Mouse (Mus musculus) CH12.LX (cell line): Measurements from ENCODE around the gene Ccdc63. TPM values are rescaled to one million over a fixed set of nuclear protein-coding genes. Genes with fewer than 3 reads are reported as not detected.

Experiments
- DNase-seq: peaks from one replicate; pipeline ENCODE4 v3.0.0-alpha.2; 2013; ENCODE audit errors: extremely low read depth
- H3K27ac ChIP-seq: 2 replicates; pipeline ENCODE4 v1.5.1; 2012; ENCODE audit warnings: low read depth, mild to moderate bottlenecking, control low read depth, moderate library complexity; ENCODE audit not compliant: insufficient read depth
- H3K27me3 ChIP-seq: replicated peaks from 2 replicates; pipeline ENCODE3; 2012; ENCODE audit warnings: inconsistent platforms
- H3K36me3 ChIP-seq, 2 experiments: replicated peaks in 1 of 2; 2 replicates each; pipeline versions ENCODE3 to v1.6.1; 2012; ENCODE audit warnings: inconsistent platforms in 1 of 2, low read length in 1 of 2, mild to moderate bottlenecking in 1 of 2, mixed read lengths in 1 of 2, moderate library complexity in 1 of 2; ENCODE audit not compliant: control insufficient read depth in 1 of 2, insufficient read depth in 1 of 2
- H3K4me1 ChIP-seq, 2 experiments: 2 replicates each; pipeline ENCODE4 v1.6.1; 2012; ENCODE audit warnings: inconsistent platforms in 1 of 2, moderate library complexity in 1 of 2; ENCODE audit not compliant: insufficient read depth in 2 of 2, control insufficient read depth in 1 of 2
- H3K4me2 ChIP-seq: 2 replicates; pipeline ENCODE4 v1.6.1; 2012; ENCODE audit warnings: low read depth, mild to moderate bottlenecking, control low read depth; ENCODE audit not compliant: poor library complexity, insufficient read depth, severe bottlenecking
- H3K4me3 ChIP-seq, 3 experiments: fragments of 150-350 bp in 1 of 3; sonication (generic) in 1 of 3; replicated peaks in 1 of 3; 2 replicates each; pipeline versions ENCODE3 to v1.5.1; 2011 to 2012; ENCODE audit warnings: low read depth in 2 of 3, low read length in 2 of 3, mild to moderate bottlenecking in 2 of 3, moderate library complexity in 2 of 3, control low read depth in 1 of 3, improper control_type of control experiment in 1 of 3, inconsistent platforms in 1 of 3, mixed read lengths in 1 of 3; ENCODE audit not compliant: poor library complexity in 1 of 3
- H3K79me2 ChIP-seq: replicated peaks from 2 replicates; pipeline ENCODE4 v1.6.1; 2012; ENCODE audit warnings: mild to moderate bottlenecking, moderate library complexity; ENCODE audit not compliant: control insufficient read depth, poor library complexity, insufficient read depth, severe bottlenecking; ENCODE audit errors: extremely low read depth
- H3K9ac ChIP-seq: 2 replicates; pipeline ENCODE4 v1.6.1; 2012; ENCODE audit warnings: low read depth, mild to moderate bottlenecking, control low read depth, moderate library complexity; ENCODE audit not compliant: insufficient read depth
- H3K9me3 ChIP-seq: replicated peaks from 2 replicates; pipeline ENCODE3; 2012; ENCODE audit warnings: low read length, inconsistent platforms, mixed read lengths
- CHD1 ChIP-seq: IDR thresholded peaks from 2 replicates; pipeline ENCODE4 v1.6.1; 2012; ENCODE audit warnings: low read depth, low read length, improper control_type of control experiment, inconsistent platforms
- CHD2 ChIP-seq: IDR thresholded peaks from 2 replicates; pipeline ENCODE4 v1.6.1; 2011; ENCODE audit warnings: low read length, improper control_type of control experiment
- CTCF ChIP-seq, 2 experiments: IDR thresholded peaks in 1 of 2; conservative IDR thresholded peaks in 1 of 2; 2 replicates each; pipeline ENCODE4 v1.5.1; 2011 to 2012; ENCODE audit warnings: low read depth in 2 of 2, low read length in 2 of 2, improper control_type of control experiment in 1 of 2, inconsistent platforms in 1 of 2, mild to moderate bottlenecking in 1 of 2, moderate library complexity in 1 of 2
- EP300 ChIP-seq: IDR thresholded peaks from 2 replicates; pipeline ENCODE4 v1.6.1; 2011; ENCODE audit warnings: low read length, improper control_type of control experiment
- ETS1 ChIP-seq: conservative IDR thresholded peaks from 2 replicates; pipeline ENCODE4 v1.6.1; 2012; ENCODE audit warnings: low read depth, mild to moderate bottlenecking, inconsistent platforms, low read length, improper control_type of control experiment, moderate library complexity
- HCFC1 ChIP-seq: IDR thresholded peaks from 2 replicates; pipeline ENCODE4 v1.6.1; 2012; ENCODE audit warnings: low read depth, mild to moderate bottlenecking, inconsistent platforms, low read length, improper control_type of control experiment
- IRF4 ChIP-seq: IDR thresholded peaks from 2 replicates; pipeline ENCODE4 v1.6.1; 2014; ENCODE audit warnings: low read depth, mild to moderate bottlenecking, inconsistent platforms, low read length, improper control_type of control experiment
- JUN ChIP-seq: IDR thresholded peaks from 2 replicates; pipeline ENCODE4 v1.6.1; 2011; ENCODE audit warnings: low read depth, mild to moderate bottlenecking, low read length, improper control_type of control experiment, moderate library complexity; ENCODE audit not compliant: insufficient read depth
- MAZ ChIP-seq: IDR thresholded peaks from 2 replicates; pipeline ENCODE4 v1.6.1; 2012; ENCODE audit warnings: low read depth, mild to moderate bottlenecking, inconsistent platforms, low read length, improper control_type of control experiment, moderate library complexity
- MEF2A ChIP-seq: IDR thresholded peaks from 2 replicates; pipeline ENCODE4 v1.6.1; 2014; ENCODE audit warnings: low read depth, mild to moderate bottlenecking, inconsistent platforms, low read length, improper control_type of control experiment, borderline replicate concordance
- MXI1 ChIP-seq: IDR thresholded peaks from 2 replicates; pipeline ENCODE4 v1.6.1; 2011; ENCODE audit warnings: mild to moderate bottlenecking, low read depth, low read length, improper control_type of control experiment
- NELFE ChIP-seq: IDR thresholded peaks from 2 replicates; pipeline ENCODE4 v1.6.1; 2011; ENCODE audit warnings: low read depth, low read length, improper control_type of control experiment
- PAX5 ChIP-seq: IDR thresholded peaks from 2 replicates; pipeline ENCODE4 v1.6.1; 2012; ENCODE audit warnings: low read length, inconsistent platforms, mixed read lengths
- POLR2AphosphoS2 ChIP-seq: IDR thresholded peaks from 2 replicates; pipeline ENCODE4 v1.6.1; 2011; ENCODE audit warnings: low read depth, low read length, improper control_type of control experiment
- RAD21 ChIP-seq: IDR thresholded peaks from 2 replicates; pipeline ENCODE4 v1.6.1; 2011; ENCODE audit warnings: low read depth, mild to moderate bottlenecking, low read length, improper control_type of control experiment, moderate library complexity
- SIN3A ChIP-seq: IDR thresholded peaks from 2 replicates; pipeline ENCODE4 v1.6.1; 2012; ENCODE audit warnings: low read length, improper control_type of control experiment, inconsistent platforms
- SMC3 ChIP-seq: IDR thresholded peaks from 2 replicates; pipeline ENCODE4 v1.6.1; 2011; ENCODE audit warnings: low read depth, low read length, improper control_type of control experiment
- TCF12 ChIP-seq: IDR thresholded peaks from 2 replicates; pipeline ENCODE4 v1.6.1; 2014; ENCODE audit warnings: low read depth, mild to moderate bottlenecking, inconsistent platforms, low read length, improper control_type of control experiment
- UBTF ChIP-seq: IDR thresholded peaks from 2 replicates; pipeline ENCODE4 v1.6.1; 2012; ENCODE audit warnings: low read depth, mild to moderate bottlenecking, inconsistent platforms, low read length, improper control_type of control experiment, moderate library complexity
- USF2 ChIP-seq: conservative IDR thresholded peaks from 2 replicates; pipeline ENCODE4 v1.6.1; 2011; ENCODE audit warnings: low read depth, low read length, improper control_type of control experiment
- dilution Hi-C: fragments of 300-500 bp; cut with MboI; formaldehyde crosslinking; loops from 2 replicates; pipeline ENCODE4 v1.14.3; 2020; ENCODE audit warnings: low sequenced_read_pairs; ENCODE audit not compliant: extremely low pct_unique_long_range_greater_than_20kb, extremely low pct_ligation_motif_present
- in situ Hi-C: fragments of 300-500 bp; cut with MboI; formaldehyde crosslinking; loops from 3 replicates; pipeline ENCODE4 v1.14.3; 2019; ENCODE audit warnings: low sequenced_read_pairs, low pct_ligation_motif_present, low pct_unique_long_range_greater_than_20kb, mixed read lengths
- polyA plus RNA-seq: library from polyadenylated mRNA; unstranded; fragments of >175 nt; gene quantifications from 2 replicates; pipeline ENCODE4 v1.2.1, GENCODE M21; 2012; ENCODE audit warnings: low read depth; ENCODE audit not compliant: insufficient read length
- total RNA-seq, 2 experiments: library from RNA; depleted of rRNA; stranded (reverse); fragments of 300-350 nt in 1 of 2; fragments of >200 nt in 1 of 2; gene quantifications; 2 replicates each; pipeline ENCODE4 v1.2.3; 2012 to 2014

Ccdc63 gene
- total and polyA plus RNA-seq, 3 experiments, result 0.39 to 0.70 (median 0.47) TPM

- no peak overlapping the region for H3K4me3 ChIP-seq
- H3K36me3 ChIP-seq, result no peaks in the 10 kb centered on the region
- DNase-seq, result no peak
- H3K79me2 ChIP-seq, result no peaks in the 10 kb centered on the region
- TF ChIP-seq POLR2AphosphoS2 (no peak), JUN (no peak)
- H3K4me1 ChIP-seq, result no peaks in the 10 kb centered on the region; a peak in 1 of 4 replicates
- H3K27me3 ChIP-seq, result peaks cover 77% of the 10 kb centered on the region
- no peak overlapping the region for H3K4me2 ChIP-seq
- no peak overlapping the region for H3K9ac ChIP-seq
- H3K9me3 ChIP-seq, result peaks cover 23% of the 10 kb centered on the region
- dilution Hi-C loops, result no loop called here
- no peak overlapping the region for H3K27ac ChIP-seq
- in situ Hi-C loops, result loop anchor here (5.0 kb wide), 1 partner anchor 220 kb away; no protein-coding TSS in a partner anchor
Measured at GRCm38 (mm10) chr5:122092794-122093193, 47.8 kb downstream of the Ccdc63 start.

- in situ Hi-C loops (loop anchor here (5.0 kb wide), 1 partner anchor 219 kb away; no protein-coding TSS in a partner anchor), dilution Hi-C loops (no loop called here)
- no peak overlapping the region for H3K4me2 ChIP-seq
- no peaks in the 10 kb centered on the region; a peak in 1 of 4 replicates for H3K4me1 ChIP-seq
- H3K27me3 ChIP-seq, result peaks cover 70% of the 10 kb centered on the region
- no peaks in the 10 kb centered on the region for H3K79me2 ChIP-seq
- TF ChIP-seq ETS1, result no peak
- TF ChIP-seq CTCF (conservative IDR thresholded peaks at IDR 0.05 in 1 of 2, IDR thresholded peaks at IDR 0.05 in 1 of 2; ENCODE audit: low read depth in 2 of 2, low read length in 2 of 2), result peak; percentile 56 to 80
- peak; percentile 38 for TF ChIP-seq RAD21
- TF ChIP-seq PAX5, result no peak
- no peak for TF ChIP-seq MXI1
- no peak for TF ChIP-seq USF2
- no peak for TF ChIP-seq HCFC1
- TF ChIP-seq SMC3, result peak; percentile 58
- TF ChIP-seq SIN3A, result no peak
- peak; percentile 51 for DNase-seq
- H3K36me3 ChIP-seq, result no peaks in the 10 kb centered on the region
- H3K9ac ChIP-seq, result no peak overlapping the region
- H3K4me3 ChIP-seq, result no peak overlapping the region
- no peak overlapping the region for H3K27ac ChIP-seq
- H3K9me3 ChIP-seq, result peaks cover 23% of the 10 kb centered on the region
Measured at GRCm38 (mm10) chr5:122091070-122091469, 49.6 kb downstream of the Ccdc63 start.

- peaks cover 66% of the 10 kb centered on the region for H3K27me3 ChIP-seq
- H3K9ac ChIP-seq, result no peak overlapping the region
- dilution Hi-C loops, result no loop called here
- H3K4me2 ChIP-seq, result no peak overlapping the region
- DNase-seq, result no peak
- no peaks in the 10 kb centered on the region for H3K36me3 ChIP-seq
- H3K9me3 ChIP-seq, result peaks cover 17% of the 10 kb centered on the region
- H3K4me1 ChIP-seq, result peaks cover 2 to 6% of the 10 kb centered on the region in 2 experiments; a peak in 2 of 4 replicates
- no peak overlapping the region for H3K27ac ChIP-seq
- in situ Hi-C loops, result loop anchor here (5.0 kb wide), 2 partner anchors 142 to 217 kb away; no protein-coding TSS in a partner anchor
- H3K4me3 ChIP-seq, result no peak overlapping the region
- H3K79me2 ChIP-seq, result no peaks in the 10 kb centered on the region
- no peak for TF ChIP-seq MEF2A
- TF ChIP-seq USF2, result no peak
- TF ChIP-seq CHD1, result no peak
- no peak for TF ChIP-seq SMC3
- TF ChIP-seq NELFE, result no peak
- no peak for TF ChIP-seq UBTF
- TF ChIP-seq EP300, result no peak
- no peak for TF ChIP-seq POLR2AphosphoS2
- no peak for TF ChIP-seq MAZ
- no peak for TF ChIP-seq ETS1
- no peak for TF ChIP-seq HCFC1
- TF ChIP-seq JUN, result no peak
- TF ChIP-seq IRF4, result no peak
- TF ChIP-seq TCF12, result no peak
- TF ChIP-seq CHD2, result no peak
- TF ChIP-seq, all 38 proteins: peak for 0
Measured at GRCm38 (mm10) chr5:122089664-122090063, 51.0 kb downstream of the Ccdc63 start.
